ENCODE assay signal across 8 mouse cellular contexts in genomic region chr9:101265546-101265945, GRCm38 (mm10). TPM values are rescaled to one million over a fixed set of nuclear protein-coding genes. Genes with fewer than 3 reads are reported as not detected.
DNase-seq lines count a peak whose midpoint lies in the region.

No protein-coding gene starts in this region.

- intact Hi-C loops in left cerebral cortex, postnatal 36 days (cut with DNase I): no loop called here

- DNase-seq in 3134 (ENCODE audit: extremely low read depth, insufficient read length, low spot score) (peak; percentile 43), 3T3-L1 (ENCODE audit: low read depth, low spot score) (peak; percentile 97)
- peak; percentile 8 to 17 for DNase-seq in frontal cortex, postnatal 25 days (ENCODE audit: low spot score in 2 of 2)
- DNase-seq in left cerebral cortex, postnatal 36 days (ENCODE audit: low spot score in 2 of 2): peak; percentile 28 to 30
- DNase-seq in spleen, postnatal 4 days (ENCODE audit: low spot score in 2 of 2): no peak
- DNase-seq in T-cell, adult 2 months (ENCODE audit: low spot score): no peak
- DNase-seq in ovary, adult 18-20 months (ENCODE audit: low spot score): no peak
- no peak for DNase-seq in urinary bladder, postnatal 25 days (ENCODE audit: low spot score)

RNA-seq across cellular contexts. Expression of gene Ppp2r3a, which starts 14.0 kb away (rescaled TPM):
- 10 to 100 TPM; 20.4 to 22.3 TPM for total RNA-seq in left cerebral cortex, postnatal 36 days (2021)

Comparison
In these comparisons a context has a peak if more than half of its experiments do, and no peak if none do; other contexts are left out.
1. DNase-seq: peak in 3134 (single experiment), 3T3-L1 (single experiment), frontal cortex, postnatal 25 days (2 of 2) and left cerebral cortex, postnatal 36 days (2 of 2); none in spleen, postnatal 4 days (0 of 2), T-cell, adult 2 months (single experiment), ovary, adult 18-20 months (single experiment) and urinary bladder, postnatal 25 days (single experiment).